Mouse (Mus musculus): ENCODE data around the gene Eml1. TPM values are rescaled to one million over a fixed set of nuclear protein-coding genes. Genes with fewer than 3 reads are reported as not detected.
"Not testable (repeated sequence)": the region's sequence is repeated elsewhere in the genome, so short reads cannot be mapped to it uniquely, and the experiment has no call there.

Gene Eml1
- polyA plus RNA-seq, 1 experiment = 5.1 TPM

- Histone ChIP-seq H3K4me1 (ENCODE audit: control insufficient read depth, insufficient read depth, insufficient read length, low read length) (no peaks in the 10 kb centered on the region), H3K27ac (replicated peaks; ENCODE audit: low read depth, low read length) (no peak overlapping the region), H3K4me3 (ENCODE audit: insufficient read depth, low read depth, low read length) (no peak overlapping the region)
These were observed 132.3 kb downstream of the Eml1 start for GRCm38 (mm10) chr12:108503064-108503463.

DNA sequence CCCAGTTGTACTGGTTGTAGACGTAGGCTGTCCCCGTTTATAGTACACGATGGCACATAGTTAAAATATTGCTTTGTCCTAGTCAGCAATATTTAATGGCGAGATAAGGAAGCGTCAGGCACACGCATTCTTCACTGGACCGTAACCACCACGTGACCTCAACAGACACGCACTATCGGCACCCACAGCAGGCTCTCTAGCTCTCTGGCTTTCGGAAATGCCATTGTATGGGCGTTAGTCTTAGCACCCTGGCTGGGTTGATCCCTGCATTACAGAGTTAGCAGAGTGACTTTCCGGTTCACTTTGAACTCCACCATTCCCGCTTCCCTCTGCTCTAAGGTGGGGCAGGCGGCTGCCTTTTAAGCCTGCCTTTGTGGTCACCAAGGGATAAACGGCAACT, 132.8 kb downstream of the Eml1 start:
- Histone ChIP-seq H3K27ac (replicated peaks; ENCODE audit: low read depth, low read length) (no peak overlapping the region), H3K4me3 (ENCODE audit: insufficient read depth, low read depth, low read length) (no peak overlapping the region), H3K4me1 (ENCODE audit: control insufficient read depth, insufficient read depth, insufficient read length, low read length) (no peaks in the 10 kb centered on the region)

DNA sequence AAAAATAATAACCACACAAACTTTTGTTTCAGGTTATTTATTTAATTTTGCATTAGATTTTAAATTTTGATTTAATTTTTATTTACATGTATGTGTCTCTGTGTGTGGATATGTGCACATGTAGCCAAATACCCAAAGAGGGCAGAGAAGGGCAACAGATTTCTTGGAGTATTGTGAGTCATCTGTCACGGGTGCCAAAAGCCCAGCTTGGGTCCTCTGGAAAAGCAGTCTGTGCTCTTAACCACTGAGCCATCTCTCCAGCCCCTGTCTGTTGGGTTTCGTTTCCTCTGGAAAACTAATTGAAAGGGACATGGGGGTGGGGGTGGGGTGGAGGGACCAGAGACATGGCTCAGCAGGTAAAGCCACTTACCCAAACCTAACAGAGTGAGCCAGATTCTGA, 135.1 kb downstream of the Eml1 start:
- Histone ChIP-seq H3K4me1 (ENCODE audit: control insufficient read depth, insufficient read depth, insufficient read length, low read length) (no peaks in the 10 kb centered on the region), H3K27ac (replicated peaks; ENCODE audit: low read depth, low read length) (no peak overlapping the region), H3K4me3 (ENCODE audit: insufficient read depth, low read depth, low read length) (no peak overlapping the region)

- not testable (repeated sequence) for H3K4me1 ChIP-seq (ENCODE audit: control insufficient read depth, insufficient read depth, insufficient read length, low read length); H3K4me3 ChIP-seq (ENCODE audit: insufficient read depth, low read depth, low read length); H3K27ac ChIP-seq (replicated peaks; ENCODE audit: low read depth, low read length)
These were observed 136.3 kb downstream of the Eml1 start for GRCm38 (mm10) chr12:108507046-108507445.

DNA sequence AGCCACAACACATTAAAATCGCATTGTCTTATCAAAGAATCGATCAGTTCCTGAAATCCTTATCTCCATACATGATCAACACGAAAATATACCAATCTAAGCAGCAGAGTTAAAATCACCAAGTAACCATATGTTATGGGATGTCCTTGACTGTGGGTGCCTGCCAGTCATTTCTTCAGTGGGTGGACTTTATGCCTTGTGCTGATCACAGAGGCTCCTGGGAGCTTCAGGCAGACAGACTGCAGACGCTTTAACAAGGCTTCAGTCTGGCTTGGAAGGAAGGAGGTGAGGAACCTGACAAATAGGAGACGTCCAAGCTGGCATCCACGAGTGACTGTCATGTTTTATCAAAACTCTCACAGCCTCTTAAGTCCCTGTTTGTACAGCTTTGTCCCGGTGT, 139.8 kb downstream of the Eml1 start:
- no peak overlapping the region for H3K27ac ChIP-seq (replicated peaks; ENCODE audit: low read depth, low read length)
- no peak overlapping the region for H3K4me3 ChIP-seq (ENCODE audit: insufficient read depth, low read depth, low read length)
- no peaks in the 10 kb centered on the region for H3K4me1 ChIP-seq (ENCODE audit: control insufficient read depth, insufficient read depth, insufficient read length, low read length)

- Histone ChIP-seq H3K4me1 (ENCODE audit: control insufficient read depth, insufficient read depth, insufficient read length, low read length) (no peaks in the 10 kb centered on the region), H3K4me3 (ENCODE audit: insufficient read depth, low read depth, low read length) (no peak overlapping the region), H3K27ac (replicated peaks; ENCODE audit: low read depth, low read length) (no peak overlapping the region)
These were observed 140.3 kb downstream of the Eml1 start for GRCm38 (mm10) chr12:108511009-108511408.

DNA sequence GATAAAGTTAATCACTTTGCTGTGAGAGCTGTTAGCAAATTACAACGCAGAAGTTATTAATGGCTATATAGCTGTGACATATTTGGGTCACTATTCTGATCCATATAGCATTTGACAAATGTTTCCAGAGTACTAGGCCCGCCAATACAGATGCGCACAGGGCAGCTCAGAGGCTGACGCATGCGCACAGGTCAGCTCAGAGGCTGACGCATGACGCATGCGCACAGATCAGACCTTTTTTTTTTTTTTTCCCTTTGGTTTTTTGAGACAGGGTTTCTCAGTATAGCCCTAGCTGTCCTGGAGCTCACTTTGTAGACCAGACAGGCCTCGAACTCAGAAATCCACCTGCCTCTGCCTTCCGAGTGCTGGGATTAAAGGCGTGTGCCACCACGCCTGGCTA, 144.7 kb downstream of the Eml1 start:
- Histone ChIP-seq H3K4me1 (ENCODE audit: control insufficient read depth, insufficient read depth, insufficient read length, low read length) (no peaks in the 10 kb centered on the region), H3K4me3 (ENCODE audit: insufficient read depth, low read depth, low read length) (no peak overlapping the region), H3K27ac (replicated peaks; ENCODE audit: low read depth, low read length) (no peak overlapping the region)

DNA sequence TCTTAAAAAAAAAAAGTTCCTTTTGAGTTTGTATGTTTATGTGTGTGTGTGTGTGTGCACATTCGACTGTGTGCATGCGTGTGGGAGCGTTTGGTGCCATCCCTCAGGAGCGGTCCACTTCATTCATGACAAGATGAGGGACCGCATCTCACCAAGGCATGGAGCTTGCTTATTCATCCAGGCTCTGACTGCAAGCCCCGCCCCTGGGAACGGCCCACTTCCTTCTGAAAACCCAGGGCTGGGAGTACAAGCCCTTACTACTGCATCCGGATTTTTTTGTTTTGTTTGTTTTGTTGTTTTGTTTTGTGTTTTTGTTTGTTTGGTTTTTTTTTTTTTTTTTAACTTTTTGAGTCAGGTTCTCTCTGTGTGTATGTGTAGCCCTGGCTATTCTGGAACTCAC, 148.6 kb downstream of the Eml1 start:
- Histone ChIP-seq H3K27ac (replicated peaks; ENCODE audit: low read depth, low read length) (no peak overlapping the region), H3K4me1 (ENCODE audit: control insufficient read depth, insufficient read depth, insufficient read length, low read length) (no peaks in the 10 kb centered on the region), H3K4me3 (ENCODE audit: insufficient read depth, low read depth, low read length) (no peak overlapping the region)

- no peak overlapping the region for H3K4me3 ChIP-seq (ENCODE audit: insufficient read depth, low read depth, low read length)
These were observed 158.5 kb downstream of the Eml1 start for GRCm38 (mm10) chr12:108529214-108529613.

DNA sequence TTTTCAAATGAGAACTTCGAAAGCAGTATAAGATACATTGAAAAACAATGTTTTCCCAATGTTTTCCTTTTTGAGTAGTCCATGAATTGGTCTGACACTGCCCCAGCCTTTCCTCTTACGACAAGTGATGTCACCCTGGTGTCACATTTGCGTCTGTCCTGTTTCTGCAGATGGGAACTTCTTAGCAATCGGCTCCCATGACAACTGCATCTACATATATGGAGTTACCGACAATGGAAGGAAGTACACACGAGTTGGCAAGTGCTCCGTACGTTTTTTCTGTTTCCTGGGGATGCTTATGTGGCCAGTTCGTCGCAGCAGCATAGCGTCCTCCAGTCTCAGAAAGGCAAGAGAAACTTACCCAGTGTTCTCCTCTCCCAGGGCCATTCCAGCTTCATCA, 163.7 kb downstream of the Eml1 start:
- Histone ChIP-seq H3K27ac (replicated peaks; ENCODE audit: low read depth, low read length) (peak overlapping the region; percentile 87), H3K4me1 (ENCODE audit: control insufficient read depth, insufficient read depth, insufficient read length, low read length) (peaks cover 5% of the 10 kb centered on the region; the same call in 1 of the 2 replicates), H3K4me3 (ENCODE audit: insufficient read depth, low read depth, low read length) (no peak overlapping the region)

More at GRCm38 (mm10) chr12:108529214-108529613, 158.5 kb downstream of the Eml1 start:
- Histone ChIP-seq H3K4me1 (ENCODE audit: control insufficient read depth, insufficient read depth, insufficient read length, low read length) (no peaks in the 10 kb centered on the region), H3K27ac (replicated peaks; ENCODE audit: low read depth, low read length) (no peak overlapping the region)

GRCm38 (mm10) chr12:108536461-108536860, 165.7 kb downstream of the Eml1 start:
- peaks cover 5% of the 10 kb centered on the region; the same call in 1 of the 2 replicates for H3K4me1 ChIP-seq (ENCODE audit: control insufficient read depth, insufficient read depth, insufficient read length, low read length)
- H3K4me3 ChIP-seq (ENCODE audit: insufficient read depth, low read depth, low read length) = no peak overlapping the region
- H3K27ac ChIP-seq (replicated peaks; ENCODE audit: low read depth, low read length) = no peak overlapping the region

DNA sequence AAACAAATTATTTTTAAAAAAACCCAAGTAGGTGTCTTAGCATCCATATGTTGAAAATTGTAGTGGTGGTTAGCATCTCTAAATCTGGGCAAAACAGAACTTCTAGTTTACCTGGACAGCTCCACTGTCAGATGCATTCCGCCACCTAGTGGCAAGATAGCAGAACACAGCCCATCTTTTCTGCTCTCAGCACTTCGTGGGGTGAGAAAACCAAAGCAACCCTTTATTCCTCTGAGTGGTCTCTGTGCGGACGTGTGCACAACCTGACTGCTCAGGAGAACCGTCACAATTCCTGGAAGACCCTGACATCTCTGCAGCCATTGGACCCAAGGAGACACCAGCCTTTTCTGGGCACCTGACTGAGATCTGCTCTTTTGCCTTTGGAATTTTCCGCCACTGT, 170.3 kb downstream of the Eml1 start:
- H3K4me3 ChIP-seq (ENCODE audit: insufficient read depth, low read depth, low read length) = no peak overlapping the region
- no peak overlapping the region for H3K27ac ChIP-seq (replicated peaks; ENCODE audit: low read depth, low read length)
- no peaks in the 10 kb centered on the region for H3K4me1 ChIP-seq (ENCODE audit: control insufficient read depth, insufficient read depth, insufficient read length, low read length)

GRCm38 (mm10) chr12:108546508-108547153, 175.9 kb downstream of the Eml1 start:
- Histone ChIP-seq H3K4me1 (ENCODE audit: control insufficient read depth, insufficient read depth, insufficient read length, low read length) (0 out of 2 replicates have a peak, but pooled peaks cover 2% of the 10 kb centered on the region), H3K27ac (replicated peaks; ENCODE audit: low read depth, low read length) (no peak overlapping the region), H3K4me3 (ENCODE audit: insufficient read depth, low read depth, low read length) (no peak overlapping the region)

- Histone ChIP-seq H3K4me1 (ENCODE audit: control insufficient read depth, insufficient read depth, insufficient read length, low read length) (peaks cover 2% of the 10 kb centered on the region; the same call in 1 of the 2 replicates), H3K27ac (replicated peaks; ENCODE audit: low read depth, low read length) (no peak overlapping the region), H3K4me3 (ENCODE audit: insufficient read depth, low read depth, low read length) (no peak overlapping the region)
These were observed 176.6 kb downstream of the Eml1 start for GRCm38 (mm10) chr12:108547251-108547875.

GRCm38 (mm10) chr12:108551731-108552130, 181.0 kb downstream of the Eml1 start:
- H3K4me1 ChIP-seq (ENCODE audit: control insufficient read depth, insufficient read depth, insufficient read length, low read length) = peaks cover 14% of the 10 kb centered on the region
- no peak overlapping the region for H3K27ac ChIP-seq (replicated peaks; ENCODE audit: low read depth, low read length)
- H3K4me3 ChIP-seq (ENCODE audit: insufficient read depth, low read depth, low read length) = no peak overlapping the region

DNA sequence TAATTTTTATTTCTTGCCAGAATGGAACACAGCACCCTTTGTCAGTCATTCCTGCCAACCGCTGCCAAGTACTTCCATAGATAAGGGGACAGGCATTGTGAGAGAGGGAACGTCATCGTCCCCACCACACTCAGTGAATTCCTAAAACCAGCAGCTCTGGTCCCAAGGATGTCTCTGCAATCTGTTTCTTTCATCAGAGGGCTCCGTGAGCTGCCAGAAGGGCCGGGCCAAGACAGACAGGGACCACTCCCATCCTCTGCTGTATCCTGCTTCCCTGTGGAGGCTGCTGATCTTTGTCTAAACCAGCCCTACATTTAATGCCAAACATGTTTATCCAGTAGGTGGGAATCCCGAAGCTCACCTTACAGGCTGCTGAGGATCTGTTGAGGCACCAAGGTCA, 182.3 kb downstream of the Eml1 start:
- Histone ChIP-seq H3K4me3 (ENCODE audit: insufficient read depth, low read depth, low read length) (peak overlapping the region; percentile 23; the same call in 1 of the 2 replicates), H3K27ac (replicated peaks; ENCODE audit: low read depth, low read length) (peak overlapping the region; percentile 88), H3K4me1 (ENCODE audit: control insufficient read depth, insufficient read depth, insufficient read length, low read length) (peaks cover 13% of the 10 kb centered on the region)
